Mouse (Mus musculus) retina, postnatal 7 days (tissue): ENCODE measurements around the gene Olfr986.

Experiments used
- DNase-seq: peaks from one replicate; pipeline ENCODE4 v3.0.0-alpha.2; 2012; ENCODE audit warnings: low read depth, low spot score

Gene Olfr986

DNA sequence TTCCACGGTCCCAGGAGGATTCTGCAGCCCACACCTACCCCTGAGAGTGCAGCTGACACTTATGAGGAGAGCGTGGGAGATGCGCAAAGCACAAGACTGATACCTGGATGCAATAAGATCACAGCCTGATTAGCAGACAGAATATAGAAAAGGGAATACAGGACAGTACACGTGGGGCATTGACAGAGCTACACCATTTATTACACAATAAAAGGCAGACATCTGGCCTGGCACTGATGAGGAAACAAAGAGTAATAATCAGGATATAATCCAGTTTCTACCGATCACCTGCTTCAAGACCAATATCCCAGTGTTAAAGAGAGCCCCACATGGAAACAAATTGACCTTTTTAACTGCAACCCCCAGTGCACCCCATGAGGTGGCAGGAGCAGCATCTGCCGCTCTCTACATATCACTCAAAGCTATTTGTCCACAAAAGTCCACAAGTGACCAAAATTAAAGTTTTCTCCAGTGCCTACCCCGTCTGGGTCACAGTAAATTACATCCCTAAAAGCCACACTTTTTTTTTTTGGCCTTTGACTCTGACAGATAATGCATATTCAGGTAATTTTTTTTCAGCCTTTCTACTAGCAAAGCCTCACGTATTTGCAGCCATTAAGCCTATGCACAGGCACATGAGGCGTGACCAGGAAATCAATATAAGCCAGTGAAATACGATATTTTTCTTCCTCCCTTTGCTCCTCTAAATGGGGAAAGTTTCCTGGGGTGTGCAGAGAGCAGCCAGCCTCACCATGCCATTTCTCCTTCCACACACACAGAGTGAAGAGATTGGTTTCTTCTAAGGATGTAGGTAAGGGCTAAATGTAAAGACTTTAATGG lies 53.7 kb downstream of the Olfr986 start:
- DNase-seq = no peak

DNA sequence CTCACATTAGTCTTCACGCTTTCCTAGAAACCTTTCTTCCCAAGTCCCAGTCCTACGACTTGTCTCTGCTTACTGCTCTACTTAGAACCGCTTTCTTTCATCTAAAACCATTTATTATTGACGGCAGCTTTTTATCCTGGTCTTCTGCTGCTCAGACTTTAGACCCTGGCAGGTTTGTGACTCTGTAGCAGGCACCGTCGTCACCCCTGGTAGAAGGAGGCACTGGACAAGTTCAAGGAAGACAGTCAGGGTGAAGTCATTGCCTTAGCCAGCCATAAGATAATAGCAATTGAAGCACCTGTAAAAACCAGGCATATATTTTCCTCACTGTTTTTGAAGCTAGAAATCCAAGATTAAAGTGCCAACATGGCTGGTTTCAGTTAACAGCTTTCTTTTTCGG lies 54.5 kb downstream of the Olfr986 start:
- DNase-seq = no peak
